Mouse (Mus musculus) midbrain, postnatal 0 days (tissue): ENCODE measurements around the gene Psg21. TPM values are rescaled to one million over a fixed set of nuclear protein-coding genes. Genes with fewer than 3 reads are reported as not detected.
"Not testable (repeated sequence)": the region's sequence is repeated elsewhere in the genome, so short reads cannot be mapped to it uniquely, and the experiment has no call there.

Experiments
- ATAC-seq: fragments of 200-750 bp; cut with Nextera tagmentation; 2 replicates; pipeline ENCODE4 v1.8.0; 2017; ENCODE audit warnings: moderate number of reproducible peaks, mild to moderate bottlenecking, moderate TSS enrichment, moderate library complexity; ENCODE audit not compliant: low FRiP score
- DNase-seq: peaks from one replicate; pipeline ENCODE4 v3.0.0-alpha.2; 2015; ENCODE audit warnings: low spot score
- H3K27ac ChIP-seq: fragments of 300-500 bp; sonication (generic); 2 replicates; pipeline ENCODE4 v1.5.1; 2014; ENCODE audit warnings: low read depth, mild to moderate bottlenecking, low read length, mixed read lengths
- H3K27me3 ChIP-seq: fragments of 300-500 bp; sonication (generic); 2 replicates; pipeline ENCODE4 v1.6.1; 2014; ENCODE audit warnings: low read length, control low read depth, mixed read lengths; ENCODE audit not compliant: insufficient read depth
- H3K36me3 ChIP-seq: fragments of 300-500 bp; sonication (generic); 2 replicates; pipeline ENCODE4 v1.6.1; 2014; ENCODE audit warnings: low read length, control low read depth, mixed read lengths; ENCODE audit not compliant: insufficient read depth
- H3K4me1 ChIP-seq: fragments of 300-500 bp; sonication (generic); 2 replicates; pipeline ENCODE4 v1.6.1; 2014; ENCODE audit warnings: mild to moderate bottlenecking, control low read depth, antibody characterized with exemption, low read length, mixed read lengths; ENCODE audit not compliant: insufficient read depth
- H3K4me2 ChIP-seq: fragments of 300-500 bp; sonication (generic); 2 replicates; pipeline ENCODE4 v1.6.1; 2014; ENCODE audit warnings: low read depth, mild to moderate bottlenecking, low read length, mixed read lengths; ENCODE audit not compliant: poor library complexity, severe bottlenecking
- H3K4me3 ChIP-seq: fragments of 300-500 bp; sonication (generic); 2 replicates; pipeline ENCODE4 v1.5.1; 2014; ENCODE audit warnings: low read depth, mild to moderate bottlenecking, low read length, moderate library complexity
- H3K9ac ChIP-seq: fragments of 300-500 bp; sonication (generic); replicated peaks from 2 replicates; pipeline ENCODE4 v1.6.1; 2014; ENCODE audit warnings: mild to moderate bottlenecking, low read length, moderate library complexity, mixed read lengths; ENCODE audit not compliant: poor library complexity, severe bottlenecking
- H3K9me3 ChIP-seq: fragments of 300-500 bp; sonication (generic); 2 replicates; pipeline ENCODE4 v1.6.1; 2016; ENCODE audit warnings: low read length, control low read depth
- CTCF ChIP-seq: IDR thresholded peaks from 2 replicates; pipeline ENCODE4 v1.5.1; 2016; ENCODE audit warnings: antibody characterized with exemption, mild to moderate bottlenecking
- WGBS: fragments of 180-500 bp; shearing (Covaris S2); extraction: QIAGEN DNeasy Blood & Tissue Kit; methylation state at CpG from one replicate; pipeline ENCODE4 v1.1.7; 2014; 5-methylcytosine and 5-hydroxymethylcytosine counted together
- polyA plus RNA-seq: library from polyadenylated mRNA; unstranded; fragments of >200 nt; fragmentation: Nextera tagmentation; extraction: Ambion mirVana; gene quantifications from 2 replicates; pipeline ENCODE4 v1.2.1, GENCODE M21; 2015
- total RNA-seq: library from RNA; depleted of rRNA; stranded (reverse); fragments of >200 nt; gene quantifications from 2 replicates; pipeline ENCODE4 v1.2.3, GENCODE M21; 2014; rRNA removed

Psg21 gene
- total RNA-seq, result not detected in 2 replicates
- not detected in 2 replicates for polyA plus RNA-seq

GRCm38 (mm10) chr7:18656625-18657024, at the start of gene Psg21:
Gene Psg21 (minus strand): TSS chr7:18656725.
- H3K4me1 ChIP-seq, H3K9me3 ChIP-seq, ATAC-seq, H3K27me3 ChIP-seq, H3K27ac ChIP-seq, H3K9ac ChIP-seq, DNase-seq, H3K4me3 ChIP-seq, H3K36me3 ChIP-seq, H3K4me2 ChIP-seq: not testable (repeated sequence)
- WGBS, result 82% methylated on average over 1 of the region's 2 CpGs

DNA sequence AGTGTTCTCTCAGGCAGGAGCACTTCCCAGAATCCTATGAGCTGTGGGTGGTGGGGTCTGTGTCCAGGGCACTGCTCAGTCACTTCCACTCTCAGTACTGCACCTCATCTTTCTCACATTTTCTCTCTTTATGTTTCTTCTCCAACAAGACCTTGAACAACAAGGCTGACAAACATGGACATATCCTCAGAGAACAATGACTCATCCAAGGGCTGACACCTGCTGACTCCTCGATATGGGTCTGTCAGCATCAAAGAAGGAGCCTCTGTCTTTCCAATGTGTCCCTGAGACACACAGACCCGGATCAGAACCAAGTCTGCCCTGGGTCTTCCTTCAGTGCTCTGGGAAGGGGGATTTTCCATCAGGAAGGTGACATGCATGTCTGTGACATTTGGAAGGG, 29.6 kb upstream of the Psg21 start, which contains the start of gene Psg20:
Gene Psg20 (minus strand): TSS at position 101 of the 400 bp plus-strand sequence.
- H3K36me3 ChIP-seq, result no peaks in the 10 kb centered on the region
- no peaks in the 10 kb centered on the region for H3K27me3 ChIP-seq
- WGBS, result 63% methylated on average over 2 of the region's 2 CpGs
- TF ChIP-seq CTCF, result no peak
- no peak for DNase-seq
- no peaks in the 10 kb centered on the region for H3K4me1 ChIP-seq
- no peak within 1 kb of the TSS for H3K4me2 ChIP-seq
- H3K27ac ChIP-seq, result no peak within 1 kb of the TSS
- no peak for ATAC-seq
- H3K9ac ChIP-seq, result no peak within 1 kb of the TSS
- no peak within 1 kb of the TSS for H3K4me3 ChIP-seq
- no peaks in the 10 kb centered on the region for H3K9me3 ChIP-seq

DNA sequence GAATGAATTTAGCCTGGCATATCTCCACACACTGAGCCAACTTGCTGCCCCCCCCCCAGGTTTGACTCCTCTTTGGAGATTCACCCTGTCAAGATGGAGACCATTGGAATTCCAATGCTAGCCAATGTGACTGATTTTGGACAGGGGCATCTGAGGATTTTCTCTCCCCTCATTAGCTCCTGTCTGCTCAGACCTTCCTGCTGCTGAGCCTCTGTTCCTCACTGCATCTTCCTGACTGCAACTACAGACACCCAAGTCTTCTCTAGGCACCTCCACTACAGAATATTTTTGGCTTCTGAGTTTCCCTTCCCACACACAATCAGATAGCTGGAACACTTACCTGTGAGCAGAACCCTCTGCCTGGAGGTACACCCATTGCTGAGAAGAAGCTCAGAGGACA, 29.1 kb upstream of the Psg21 start:
- Histone ChIP-seq H3K36me3 (no peaks in the 10 kb centered on the region), H3K9me3 (no peaks in the 10 kb centered on the region), H3K4me3 (no peak overlapping the region), H3K4me1 (no peaks in the 10 kb centered on the region), H3K27me3 (no peaks in the 10 kb centered on the region), H3K9ac (no peak overlapping the region), H3K27ac (no peak overlapping the region), H3K4me2 (no peak overlapping the region)
- no peak for DNase-seq
- no peak for TF ChIP-seq CTCF
- no peak for ATAC-seq

DNA sequence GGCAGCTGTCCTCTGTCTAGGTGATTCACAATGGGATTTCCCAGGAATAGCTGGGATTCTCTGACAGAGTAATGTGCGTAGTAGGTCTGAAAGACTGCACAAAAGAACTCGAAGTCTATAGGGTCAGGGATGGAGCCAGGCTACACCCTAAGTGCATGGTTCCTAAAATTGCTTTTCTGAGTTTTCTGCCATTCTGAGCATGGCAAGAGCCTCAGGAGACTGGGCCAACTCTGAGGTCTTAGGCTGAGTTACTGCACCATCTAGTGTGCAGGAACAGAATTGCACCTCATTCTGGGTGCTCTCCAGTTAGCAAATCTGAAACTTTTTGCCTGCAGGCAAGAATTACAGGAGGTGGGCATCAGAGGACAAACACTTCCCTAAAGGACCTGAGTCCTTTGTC, 23.2 kb upstream of the Psg21 start:
- ATAC-seq, result peak; percentile 49; the same call in 1 of the 2 replicates
- H3K9ac ChIP-seq, result no peak overlapping the region
- no peaks in the 10 kb centered on the region for H3K9me3 ChIP-seq
- DNase-seq, result peak; percentile 70
- H3K36me3 ChIP-seq, result no peaks in the 10 kb centered on the region
- 50% methylated on average over 2 of the region's 2 CpGs for WGBS
- H3K4me2 ChIP-seq, result no peak overlapping the region
- H3K27me3 ChIP-seq, result no peaks in the 10 kb centered on the region
- H3K27ac ChIP-seq, result no peak overlapping the region
- no peak overlapping the region for H3K4me3 ChIP-seq
- H3K4me1 ChIP-seq, result no peaks in the 10 kb centered on the region
- TF ChIP-seq CTCF, result peak; percentile 82

DNA sequence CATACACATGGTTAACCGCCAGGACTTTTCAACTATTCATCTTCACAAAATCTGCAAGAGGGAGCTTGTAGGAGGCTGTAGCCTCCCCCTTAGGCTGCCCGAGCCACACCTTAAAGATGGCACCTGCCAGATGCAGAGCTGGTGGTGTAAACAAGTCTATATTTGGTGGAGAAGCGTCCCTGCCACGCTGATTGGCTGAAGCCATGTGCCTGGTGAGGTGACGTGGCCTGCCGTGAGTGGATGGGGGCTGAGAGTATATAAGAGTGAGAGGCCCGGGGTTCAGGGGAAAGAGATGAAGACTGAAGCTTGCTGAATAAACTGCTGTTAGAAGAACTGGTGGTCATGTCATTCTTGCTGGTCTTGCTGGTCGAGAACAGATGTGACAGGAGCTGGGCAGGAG, 29.6 kb downstream of the Psg21 start:
- not testable (repeated sequence) for H3K4me2 ChIP-seq, DNase-seq, H3K4me1 ChIP-seq, ATAC-seq, H3K9me3 ChIP-seq, H3K9ac ChIP-seq, H3K36me3 ChIP-seq, H3K27me3 ChIP-seq, H3K4me3 ChIP-seq, H3K27ac ChIP-seq
- WGBS, result 77% methylated on average over 8 of the region's 8 CpGs

- H3K27me3 ChIP-seq, H3K27ac ChIP-seq, H3K9ac ChIP-seq, H3K4me2 ChIP-seq, H3K4me1 ChIP-seq, H3K4me3 ChIP-seq, ATAC-seq, H3K9me3 ChIP-seq, H3K36me3 ChIP-seq, DNase-seq: not testable (repeated sequence)
- WGBS, result 64% methylated on average over 1 of the region's 2 CpGs
These were observed 40.1 kb downstream of the Psg21 start, which contains the start of gene Psg23 for GRCm38 (mm10) chr7:18616401-18616800. Gene Psg23 (minus strand): TSS chr7:18616501.

Other genes starting within 250 kb of the Psg21 start
- gene Psg28, start 224.7 kb downstream of the Psg21 start, total RNA-seq, result not detected in 2 replicates
- gene Psg28, start 224.7 kb downstream of the Psg21 start, polyA plus RNA-seq, result not detected in 2 replicates
- not detected in 2 replicates for gene Psg26, start 172.5 kb downstream of the Psg21 start, total RNA-seq
- gene Psg26, start 172.5 kb downstream of the Psg21 start, polyA plus RNA-seq, result not detected in 2 replicates
- gene Psg25, start 124.5 kb downstream of the Psg21 start, total RNA-seq, result not detected in 2 replicates
- gene Psg25, start 124.5 kb downstream of the Psg21 start, polyA plus RNA-seq, result not detected in 2 replicates
- gene Psg27, start 89.4 kb downstream of the Psg21 start, total RNA-seq, result not detected in 2 replicates
- not detected in 2 replicates for gene Psg27, start 89.4 kb downstream of the Psg21 start, polyA plus RNA-seq
- not detected in 2 replicates for gene Psg23, start 40.2 kb downstream of the Psg21 start, total RNA-seq
- not detected in 2 replicates for gene Psg23, start 40.2 kb downstream of the Psg21 start, polyA plus RNA-seq
- not detected in 2 replicates for gene Psg20, start 29.5 kb upstream of the Psg21 start, total RNA-seq
- not detected in 2 replicates for gene Psg20, start 29.5 kb upstream of the Psg21 start, polyA plus RNA-seq
- not detected in 2 replicates for gene Psg22, start 61.4 kb upstream of the Psg21 start, total RNA-seq
- gene Psg22, start 61.4 kb upstream of the Psg21 start, polyA plus RNA-seq, result not detected in 2 replicates
- not detected in 2 replicates for gene Psg19, start 141.8 kb upstream of the Psg21 start, total RNA-seq
- gene Psg19, start 141.8 kb upstream of the Psg21 start, polyA plus RNA-seq, result not detected in 2 replicates
- gene Psg17, start 164.9 kb upstream of the Psg21 start, total RNA-seq, result not detected in 2 replicates
- not detected in 2 replicates for gene Psg17, start 164.9 kb upstream of the Psg21 start, polyA plus RNA-seq
- 2.0 and 3.3 TPM in 2 replicates for gene Mill2, start 183.2 kb upstream of the Psg21 start, total RNA-seq
- 0.64 and 0.93 TPM in 2 replicates for gene Mill2, start 183.2 kb upstream of the Psg21 start, polyA plus RNA-seq
- 17.3 and 18.2 TPM in 2 replicates for gene Pglyrp1, start 214.6 kb upstream of the Psg21 start, total RNA-seq
- 26.8 and 27.1 TPM in 2 replicates for gene Pglyrp1, start 214.6 kb upstream of the Psg21 start, polyA plus RNA-seq